Mouse (Mus musculus) MEL (cell line): ENCODE measurements around the gene Ar. TPM values are rescaled to one million over a fixed set of nuclear protein-coding genes. Genes with fewer than 3 reads are reported as not detected.

ENCODE experiments used
- DNase-seq: peaks from one replicate; pipeline ENCODE4 v3.0.0; 2011; ENCODE audit warnings: low read depth, low spot score
- H3K27ac ChIP-seq: 2 replicates; pipeline ENCODE4 v1.5.1; 2012; ENCODE audit warnings: low read depth, mild to moderate bottlenecking, control low read depth, low read length, moderate library complexity; ENCODE audit not compliant: control insufficient read depth
- H3K27me3 ChIP-seq, 2 experiments: fragments of 150-350 bp in 1 of 2; sonication (generic) in 1 of 2; 2 replicates each; pipeline ENCODE4 v1.6.1; 2012; ENCODE audit warnings: low read length in 2 of 2, mild to moderate bottlenecking in 2 of 2, improper control_type of control experiment in 1 of 2, moderate library complexity in 1 of 2; ENCODE audit not compliant: insufficient read depth in 2 of 2, control insufficient read depth in 1 of 2
- H3K36me3 ChIP-seq, 2 experiments: 2 replicates each; pipeline ENCODE4 v1.6.1; 2012 to 2014; ENCODE audit warnings: low read length in 2 of 2, improper control_type of control experiment in 1 of 2, inconsistent platforms in 1 of 2, mild to moderate bottlenecking in 1 of 2; ENCODE audit not compliant: insufficient read depth in 2 of 2, control insufficient read depth in 1 of 2
- H3K4me1 ChIP-seq, 2 experiments: fragments of 150-350 bp in 1 of 2; sonication (generic) in 1 of 2; 2 replicates each; pipeline ENCODE4 v1.6.1; 2012; ENCODE audit warnings: low read length in 2 of 2, improper control_type of control experiment in 1 of 2, mild to moderate bottlenecking in 1 of 2; ENCODE audit not compliant: insufficient read depth in 2 of 2, control insufficient read depth in 1 of 2
- H3K4me3 ChIP-seq, 2 experiments: fragments of 150-350 bp in 1 of 2; sonication (generic) in 1 of 2; 2 replicates each; pipeline ENCODE4 v1.5.1; 2012; ENCODE audit warnings: low read depth in 2 of 2, low read length in 2 of 2, mild to moderate bottlenecking in 2 of 2, moderate library complexity in 2 of 2, control low read depth in 1 of 2, improper control_type of control experiment in 1 of 2; ENCODE audit not compliant: control insufficient read depth in 1 of 2, insufficient read depth in 1 of 2
- H3K79me2 ChIP-seq: 2 replicates; pipeline ENCODE4 v1.6.1; 2012; ENCODE audit warnings: mild to moderate bottlenecking, low read length, moderate library complexity; ENCODE audit not compliant: control insufficient read depth, poor library complexity, insufficient read depth
- H3K9ac ChIP-seq: 2 replicates; pipeline ENCODE4 v1.6.1; 2012; ENCODE audit warnings: low read depth, mild to moderate bottlenecking, control low read depth, low read length, moderate library complexity; ENCODE audit not compliant: control insufficient read depth, poor library complexity, severe bottlenecking
- H3K9me3 ChIP-seq: fragments of 150-350 bp; sonication (generic); replicated peaks from 2 replicates; pipeline ENCODE4 v1.6.1; 2012; ENCODE audit warnings: mild to moderate bottlenecking, low read length, improper control_type of control experiment, moderate library complexity; ENCODE audit not compliant: insufficient read depth
- CTCF ChIP-seq, 3 experiments: IDR thresholded peaks in 2 of 3; conservative IDR thresholded peaks in 1 of 3; 2 replicates each; pipeline ENCODE4 v1.5.1; 2011 to 2012; ENCODE audit warnings: low read length in 3 of 3, low read depth in 2 of 3, mild to moderate bottlenecking in 2 of 3, improper control_type of control experiment in 1 of 3, inconsistent platforms in 1 of 3, mixed read lengths in 1 of 3, moderate library complexity in 1 of 3; ENCODE audit not compliant: control insufficient read depth in 1 of 3, insufficient read depth in 1 of 3, poor library complexity in 1 of 3, severe bottlenecking in 1 of 3
- E2F4 ChIP-seq: IDR thresholded peaks from 2 replicates; pipeline ENCODE4 v1.6.1; 2011; ENCODE audit warnings: low read depth, low read length, improper control_type of control experiment, borderline replicate concordance
- ETS1 ChIP-seq: IDR thresholded peaks from 2 replicates; pipeline ENCODE4 v1.6.1; 2012; ENCODE audit warnings: low read depth, mild to moderate bottlenecking, inconsistent platforms, low read length, improper control_type of control experiment, moderate library complexity
- GABPA ChIP-seq: IDR thresholded peaks from 2 replicates; pipeline ENCODE4 v1.6.1; 2012; ENCODE audit warnings: low read depth, mild to moderate bottlenecking, inconsistent platforms, low read length, improper control_type of control experiment, moderate library complexity
- KAT2A ChIP-seq: conservative IDR thresholded peaks from 2 replicates; pipeline ENCODE4 v1.6.1; 2012; ENCODE audit warnings: low read depth, low read length, improper control_type of control experiment, inconsistent platforms
- MAFK ChIP-seq: IDR thresholded peaks from 2 replicates; pipeline ENCODE4 v1.6.1; 2011; ENCODE audit warnings: low read depth, mild to moderate bottlenecking, low read length, improper control_type of control experiment, borderline replicate concordance
- MAZ ChIP-seq: IDR thresholded peaks from 2 replicates; pipeline ENCODE4 v1.6.1; 2012; ENCODE audit warnings: low read depth, mild to moderate bottlenecking, inconsistent platforms, low read length, improper control_type of control experiment
- NELFE ChIP-seq: IDR thresholded peaks from 2 replicates; pipeline ENCODE4 v1.6.1; 2011; ENCODE audit warnings: low read depth, low read length, improper control_type of control experiment
- POLR2A ChIP-seq, 2 experiments: IDR thresholded peaks; 2 replicates each; pipeline ENCODE4 v1.6.1; 2011 to 2012; ENCODE audit warnings: low read length in 2 of 2, mild to moderate bottlenecking in 2 of 2, control low read depth in 1 of 2, improper control_type of control experiment in 1 of 2, low read depth in 1 of 2, moderate library complexity in 1 of 2; ENCODE audit not compliant: control insufficient read depth in 1 of 2, insufficient read depth in 1 of 2, poor library complexity in 1 of 2
- POLR2AphosphoS2 ChIP-seq: IDR thresholded peaks from 2 replicates; pipeline ENCODE4 v1.6.1; 2011; ENCODE audit warnings: low read length, improper control_type of control experiment
- RAD21 ChIP-seq: IDR thresholded peaks from 2 replicates; pipeline ENCODE4 v1.6.1; 2011; ENCODE audit warnings: mild to moderate bottlenecking, low read depth, low read length, improper control_type of control experiment
- TBP ChIP-seq: IDR thresholded peaks from 2 replicates; pipeline ENCODE4 v1.8.0; 2011; ENCODE audit warnings: low read depth, low read length, improper control_type of control experiment
- UBTF ChIP-seq: IDR thresholded peaks from 2 replicates; pipeline ENCODE4 v1.6.1; 2012; ENCODE audit warnings: low read depth, mild to moderate bottlenecking, inconsistent platforms, low read length, improper control_type of control experiment, moderate library complexity, borderline replicate concordance; ENCODE audit not compliant: insufficient read depth
- USF1 ChIP-seq: IDR thresholded peaks from 2 replicates; pipeline ENCODE4 v1.6.1; 2014; ENCODE audit warnings: low read depth, mild to moderate bottlenecking, inconsistent platforms, low read length, improper control_type of control experiment, moderate library complexity
- USF2 ChIP-seq, 2 experiments: IDR thresholded peaks; 2 replicates each; pipeline ENCODE4 v1.6.1; 2011 to 2012; ENCODE audit warnings: improper control_type of control experiment in 2 of 2, low read length in 2 of 2, borderline replicate concordance in 1 of 2, inconsistent platforms in 1 of 2, low read depth in 1 of 2, mild to moderate bottlenecking in 1 of 2; ENCODE audit not compliant: insufficient read depth in 1 of 2
- ZC3H11A ChIP-seq: IDR thresholded peaks from 2 replicates; pipeline ENCODE4 v1.6.1; 2012; ENCODE audit warnings: low read depth, mild to moderate bottlenecking, inconsistent platforms, low read length, improper control_type of control experiment
- ZMIZ1 ChIP-seq: IDR thresholded peaks from 2 replicates; pipeline ENCODE4 v1.6.1; 2012; ENCODE audit warnings: low read depth, mild to moderate bottlenecking, inconsistent platforms, low read length, improper control_type of control experiment, moderate library complexity
- polyA plus RNA-seq, 2 experiments: library from polyadenylated mRNA; stranded (reverse) in 1 of 2; unstranded in 1 of 2; fragments of >175 nt in 1 of 2; fragments of >200 nt in 1 of 2; gene quantifications; 2 replicates each; pipeline versions ENCODE4 v1.2.1 to v1.2.4; 2012; ENCODE audit warnings: low replicate concordance in 2 of 2, low read depth in 1 of 2; ENCODE audit not compliant: insufficient read length in 2 of 2, insufficient read depth in 1 of 2, missing spikeins in 1 of 2
- total RNA-seq: library from RNA; depleted of rRNA; stranded (reverse); fragments of 300-350 nt; gene quantifications from 2 replicates; pipeline ENCODE4 v1.2.3, GENCODE M21; 2012

The Ar gene
- total and polyA plus RNA-seq, 3 experiments: not detected

DNA sequence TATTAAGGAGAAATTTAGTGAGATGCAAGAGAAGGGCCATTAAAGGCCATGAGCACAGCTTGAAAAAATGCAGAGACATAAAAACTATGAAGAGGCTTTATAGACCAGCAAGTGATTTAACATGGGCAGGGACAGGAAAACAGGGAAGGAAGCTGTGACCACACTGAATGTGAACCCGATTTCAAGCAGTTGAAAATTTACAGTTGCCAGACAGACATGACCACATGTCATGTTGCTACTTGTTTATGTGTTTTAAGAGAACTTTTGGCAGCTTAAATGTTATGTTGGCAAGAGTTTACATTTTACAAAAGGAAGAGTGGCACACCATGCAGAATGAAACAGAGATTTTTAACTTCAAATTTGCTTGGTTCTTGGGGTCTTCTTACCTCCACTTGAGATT is 143.2 kb downstream of the Ar start:
- no peak for TF ChIP-seq MAFK
- no peak for DNase-seq
- H3K9ac ChIP-seq: no peak overlapping the region

DNA sequence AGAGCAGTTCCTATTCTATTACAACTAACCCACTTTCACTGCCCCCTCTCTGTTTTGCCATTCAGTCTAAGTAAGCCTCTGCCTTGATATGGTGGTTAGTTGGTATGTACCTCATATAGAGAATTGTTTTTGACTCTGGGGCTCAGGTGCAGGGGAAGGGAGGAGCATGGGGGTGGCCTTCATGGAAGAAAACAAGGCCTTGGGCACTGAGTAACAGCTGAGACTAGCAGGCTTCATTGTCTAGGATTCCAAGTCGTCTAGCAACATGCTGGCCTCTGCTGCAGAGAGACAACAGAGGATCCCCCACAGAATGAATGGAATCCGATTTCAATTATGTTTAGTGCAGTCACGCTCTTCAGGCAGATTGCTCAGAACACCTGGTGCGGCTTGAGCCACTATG is 152.1 kb downstream of the Ar start:
- no peak overlapping the region for H3K9ac ChIP-seq
- no peaks in the 10 kb centered on the region for H3K79me2 ChIP-seq
- no peaks in the 10 kb centered on the region for H3K4me1 ChIP-seq
- H3K27me3 ChIP-seq: no peaks in the 10 kb centered on the region
- H3K4me3 ChIP-seq: no peak overlapping the region
- no peaks in the 10 kb centered on the region for H3K36me3 ChIP-seq
- no peak for TF ChIP-seq USF1
- no peak for TF ChIP-seq USF2 (IDR thresholded peaks at IDR 0.05; ENCODE audit: borderline replicate concordance in 1 of 2, insufficient read depth in 1 of 2, low read depth in 1 of 2, low read length in 2 of 2)
- TF ChIP-seq, all 39 proteins: peak for 0
- DNase-seq: no peak
- no peaks in the 10 kb centered on the region for H3K9me3 ChIP-seq
- no peak overlapping the region for H3K27ac ChIP-seq

More for the DNA sequence above, 143.2 kb downstream of the Ar start:
- Histone ChIP-seq H3K36me3 (no peaks in the 10 kb centered on the region), H3K9me3 (no peaks in the 10 kb centered on the region), H3K79me2 (no peaks in the 10 kb centered on the region), H3K27ac (no peak overlapping the region), H3K4me1 (no peaks in the 10 kb centered on the region), H3K27me3 (no peaks in the 10 kb centered on the region), H3K4me3 (no peak overlapping the region)

DNA sequence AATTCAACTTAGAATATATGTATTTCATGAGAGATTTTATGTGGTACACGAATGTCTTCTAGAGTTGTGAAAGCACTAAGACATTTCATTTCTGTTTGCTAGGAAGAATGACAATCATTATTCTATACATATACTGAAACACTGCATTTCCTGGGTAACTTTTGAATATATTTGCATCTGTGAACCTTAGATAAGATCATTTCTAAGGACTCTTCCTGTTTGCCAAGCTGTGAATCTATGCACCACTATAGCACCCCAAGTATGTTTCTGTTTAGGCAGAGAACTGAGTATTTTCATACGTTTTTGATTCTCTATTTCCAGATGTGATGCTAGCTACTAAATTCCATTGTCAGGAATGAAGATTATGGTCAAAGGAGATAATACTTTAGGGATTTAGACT is 153.4 kb downstream of the Ar start:
- H3K79me2 ChIP-seq: no peaks in the 10 kb centered on the region
- H3K9ac ChIP-seq: no peak overlapping the region
- no peak overlapping the region for H3K4me3 ChIP-seq
- no peaks in the 10 kb centered on the region for H3K9me3 ChIP-seq
- H3K36me3 ChIP-seq: no peaks in the 10 kb centered on the region
- H3K4me1 ChIP-seq: no peaks in the 10 kb centered on the region
- TF ChIP-seq MAZ (no peak), E2F4 (no peak), UBTF (no peak), ETS1 (no peak), TBP (no peak), USF1 (no peak), NELFE (no peak), ZC3H11A (no peak), POLR2AphosphoS2 (no peak), CTCF (IDR thresholded peaks at IDR 0.05 in 2 of 3, conservative IDR thresholded peaks at IDR 0.05 in 1 of 3; ENCODE audit: control insufficient read depth in 1 of 3, insufficient read depth in 1 of 3, low read depth in 2 of 3, low read length in 3 of 3, poor library complexity in 1 of 3, severe bottlenecking in 1 of 3) (no peak), RAD21 (no peak), ZMIZ1 (no peak), MAFK (no peak), KAT2A (no peak), GABPA (no peak), POLR2A (IDR thresholded peaks at IDR 0.05; ENCODE audit: control insufficient read depth in 1 of 2, insufficient read depth in 1 of 2, low read depth in 1 of 2, low read length in 2 of 2, poor library complexity in 1 of 2) (no peak)
- no peak for DNase-seq
- no peak overlapping the region for H3K27ac ChIP-seq
- no peaks in the 10 kb centered on the region for H3K27me3 ChIP-seq
